Mouse (Mus musculus) urinary bladder, postnatal 10 days (tissue): ENCODE measurements around the gene Tmem258.
"Not testable (repeated sequence)": the region's sequence is repeated elsewhere in the genome, so short reads cannot be mapped to it uniquely, and the experiment has no call there.

Experiments used
- DNase-seq: peaks from one replicate; pipeline ENCODE4 v3.0.0; 2022; ENCODE audit warnings: low spot score

Gene Tmem258

DNA sequence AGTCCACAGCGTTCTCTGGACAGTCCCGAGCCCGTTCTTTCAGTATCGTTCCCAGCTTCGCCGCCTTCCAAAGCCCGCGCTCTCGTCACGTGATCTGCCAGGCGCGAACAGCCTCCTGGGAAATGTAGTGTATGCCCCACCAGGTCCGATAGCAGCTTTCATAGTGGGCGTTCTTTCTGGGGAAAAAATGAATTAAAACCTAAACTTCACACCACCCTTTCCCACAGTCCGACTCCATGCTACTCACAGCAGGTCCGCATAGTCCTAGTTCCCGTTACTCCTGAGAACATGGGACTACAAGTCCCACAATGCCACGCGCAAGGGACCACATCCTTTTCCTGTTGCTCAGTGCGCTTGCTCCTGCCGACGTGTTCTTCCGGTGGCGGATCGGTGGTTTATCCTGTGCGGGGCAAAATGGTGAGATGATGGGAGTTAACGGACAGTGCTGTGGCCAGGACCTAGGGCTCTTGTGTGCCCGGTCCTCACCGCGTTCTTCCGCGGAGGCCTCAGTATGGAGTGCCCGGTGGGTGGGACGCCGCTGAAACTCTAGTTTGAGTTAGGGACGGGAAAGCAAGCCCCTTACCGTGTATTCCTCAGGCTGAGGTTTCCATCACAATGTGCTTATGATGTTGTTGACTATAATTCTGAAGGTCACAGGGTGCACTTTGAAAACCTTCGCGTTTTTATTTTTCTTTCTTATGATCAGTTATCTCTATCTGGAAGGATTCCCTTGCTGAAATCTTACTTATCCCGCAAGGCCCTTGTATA, at the start of gene Tmem258, which contains the start of gene Fen1:
Gene Tmem258 (plus strand): TSS at position 167 of the 768 bp plus-strand sequence.
Gene Fen1 (minus strand): TSS at position 322 of the 768 bp plus-strand sequence.
- peak; percentile 56 for DNase-seq

DNA sequence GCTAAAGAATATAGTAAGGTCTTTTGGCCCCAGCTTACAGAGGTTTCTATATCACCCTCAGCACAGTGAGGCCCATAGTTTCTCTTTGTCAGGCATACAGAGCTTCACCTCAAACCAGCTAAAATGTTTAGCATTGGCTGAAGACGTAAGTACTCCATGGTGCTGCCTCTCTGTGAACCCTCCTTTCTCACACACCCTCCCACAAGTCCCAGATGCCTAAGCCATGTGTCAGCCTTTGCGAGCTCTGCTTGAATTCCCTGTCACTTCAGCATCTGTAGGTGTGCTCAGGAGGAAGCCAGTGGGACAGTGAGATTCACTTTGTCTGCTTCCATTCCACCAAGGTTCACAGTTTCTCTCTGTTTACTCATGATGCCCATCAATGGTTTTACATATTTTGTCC, 46.1 kb upstream of the Tmem258 start:
- no peak for DNase-seq

DNA sequence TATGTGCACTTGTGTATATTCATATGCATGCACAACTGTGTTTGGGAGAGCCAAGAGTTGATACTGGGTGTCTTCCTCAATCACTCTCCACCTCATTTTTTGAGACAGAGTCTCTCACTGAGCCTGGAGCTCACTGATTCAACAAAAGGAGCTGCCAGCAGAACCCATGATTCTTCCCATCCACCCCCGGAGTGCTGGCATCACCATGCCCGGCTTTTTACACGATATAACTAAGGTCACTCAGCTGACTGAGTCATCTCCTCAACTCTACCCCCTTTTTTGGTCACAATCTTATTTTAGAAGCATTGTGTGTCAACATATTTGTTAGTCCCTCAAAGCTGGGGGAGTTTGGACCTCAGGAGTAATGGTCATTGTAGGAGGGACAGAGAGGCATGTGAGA, 39.9 kb upstream of the Tmem258 start:
- no peak for DNase-seq

DNA sequence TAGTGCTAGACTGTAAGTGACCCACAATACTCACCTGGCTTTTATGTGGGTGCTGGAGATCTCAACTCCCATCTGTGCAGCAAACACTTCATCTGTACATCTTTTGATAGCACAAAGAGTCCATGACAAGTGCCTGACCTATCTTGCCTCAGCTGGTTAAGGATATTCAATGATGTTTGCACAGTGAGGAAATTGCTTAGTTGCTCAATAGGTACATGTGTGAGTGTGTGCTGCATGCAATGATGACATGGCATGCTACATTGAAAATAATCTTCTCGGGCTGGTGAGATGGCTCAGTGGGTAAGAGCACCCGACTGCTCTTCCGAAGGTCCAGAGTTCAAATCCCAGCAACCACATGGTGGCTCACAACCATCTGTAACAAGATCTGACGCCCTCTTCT, 37.9 kb upstream of the Tmem258 start:
- DNase-seq: not testable (repeated sequence)

DNA sequence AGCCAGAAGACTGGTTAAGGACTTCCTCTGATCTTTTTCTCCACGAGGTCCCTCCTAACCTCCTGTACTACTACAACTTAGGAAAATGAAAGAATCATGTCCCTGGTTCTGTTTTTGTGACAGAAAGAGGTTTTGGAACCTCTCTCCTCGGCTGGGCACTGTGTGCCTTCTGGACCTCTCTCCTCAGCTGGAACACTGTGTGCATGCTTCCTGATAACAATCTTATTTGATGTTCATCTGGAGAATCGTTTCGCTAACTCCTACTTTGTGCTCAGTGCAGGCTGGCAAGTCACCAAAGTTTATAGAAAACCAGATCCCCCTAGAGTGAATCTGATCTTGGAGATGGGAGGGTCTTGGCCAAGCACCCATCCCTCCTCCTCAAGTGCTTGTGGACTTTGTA, 36.7 kb upstream of the Tmem258 start:
- DNase-seq: no peak

DNA sequence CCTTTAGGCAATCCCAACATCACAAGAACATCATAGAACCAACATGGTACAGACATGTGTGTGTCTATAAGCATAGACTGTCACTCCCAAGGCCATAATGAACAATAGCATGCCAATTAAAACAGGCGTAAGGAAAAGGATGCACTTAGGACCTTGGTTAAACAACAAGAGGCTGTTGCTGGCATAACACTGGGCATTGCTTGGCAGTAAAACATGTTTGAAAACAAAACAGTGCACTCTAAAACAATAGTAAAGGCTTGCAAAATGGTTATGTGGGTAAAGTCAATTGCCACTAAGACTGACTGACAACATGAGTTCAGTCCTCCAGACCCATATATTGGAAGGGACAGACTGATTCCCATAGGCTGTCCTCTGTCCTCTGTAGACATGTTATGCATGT, 35.9 kb upstream of the Tmem258 start:
- no peak for DNase-seq

DNA sequence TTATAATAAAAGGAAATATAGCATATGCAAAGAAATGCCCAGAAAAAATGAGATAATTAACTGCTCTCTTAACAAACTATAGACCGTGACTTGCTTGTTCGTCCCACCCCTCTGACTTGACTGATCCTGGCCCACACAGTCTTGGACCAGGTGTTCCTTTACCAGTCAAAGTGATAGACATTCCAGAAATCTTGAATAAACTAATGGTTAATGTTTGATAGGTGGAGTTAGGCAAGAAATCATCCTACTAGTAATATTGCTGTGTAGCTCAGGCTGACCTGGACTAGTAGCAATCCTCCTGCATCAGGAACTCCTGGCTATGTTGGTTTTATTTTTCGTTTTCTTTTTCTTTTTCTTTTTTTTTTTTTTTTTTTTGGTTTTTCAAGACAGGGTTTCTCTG, 35.4 kb upstream of the Tmem258 start:
- no peak for DNase-seq

DNA sequence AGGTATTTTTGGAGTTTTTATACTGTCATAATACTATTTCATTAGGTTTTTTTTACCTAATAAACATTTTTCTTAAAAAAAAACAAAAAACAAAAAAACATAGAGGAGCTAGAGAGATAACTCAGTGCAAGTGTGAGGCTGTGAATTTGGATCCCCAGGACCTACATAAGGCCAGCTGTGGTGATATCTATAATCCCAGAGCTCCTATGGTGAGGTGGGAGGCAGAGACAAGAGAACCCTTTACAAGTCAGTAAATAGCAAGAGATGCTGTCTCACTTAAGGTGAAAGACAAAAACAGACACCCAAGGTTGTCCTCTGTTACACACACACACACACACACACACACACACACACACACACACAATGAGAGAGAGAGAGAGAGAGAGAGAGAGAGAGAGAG, 34.6 kb upstream of the Tmem258 start:
- DNase-seq: no peak

DNA sequence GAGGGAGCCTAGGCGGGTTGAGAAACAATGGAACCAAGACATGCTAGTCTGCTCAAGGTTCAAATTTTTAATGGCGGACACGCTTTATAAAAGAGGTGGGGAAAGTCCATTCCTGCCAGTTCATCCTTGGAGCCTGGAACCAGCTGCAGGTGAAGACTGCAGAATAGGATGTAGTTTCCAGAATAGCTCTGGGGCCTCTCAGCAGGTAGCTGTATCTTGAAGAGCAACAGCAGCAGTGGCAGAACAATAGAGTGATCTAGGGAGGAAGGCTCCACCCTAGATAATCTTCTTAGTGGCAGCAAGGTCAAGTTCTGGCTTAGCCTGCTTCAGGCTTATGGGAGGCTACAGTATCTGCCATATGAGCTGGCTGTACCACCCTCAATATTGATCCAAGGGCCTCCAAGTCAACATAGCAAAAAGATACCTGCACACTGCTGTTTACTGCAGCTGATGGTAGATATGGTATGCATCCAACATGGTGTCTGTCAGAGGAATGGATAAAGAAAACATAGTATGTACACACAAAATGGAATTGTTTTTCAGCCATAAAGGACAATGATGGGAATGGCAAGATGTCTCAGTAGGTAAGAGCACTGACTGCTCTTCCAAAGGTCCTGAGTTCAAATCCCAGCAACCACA, 34.0 kb upstream of the Tmem258 start:
- DNase-seq: not testable (repeated sequence)

DNA sequence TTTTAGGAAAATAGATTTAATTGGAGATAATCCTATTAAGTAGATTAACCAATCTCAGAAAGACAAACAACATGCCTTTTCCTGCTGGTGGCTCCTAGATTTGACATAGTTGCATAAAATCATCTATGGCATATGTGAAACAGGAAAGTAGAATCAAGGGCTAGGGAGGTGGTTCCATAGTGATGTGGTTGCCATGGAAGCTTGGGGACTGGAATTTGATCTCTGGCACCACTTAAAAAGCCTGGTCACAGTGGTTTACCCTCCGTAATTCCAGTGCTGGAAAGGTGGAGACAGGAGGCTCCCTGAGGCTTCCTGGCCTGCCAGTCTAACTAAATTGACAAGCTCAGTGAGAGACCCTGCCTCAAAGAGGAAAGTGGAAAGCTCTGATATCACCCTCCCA, 33.3 kb upstream of the Tmem258 start:
- no peak for DNase-seq

DNA sequence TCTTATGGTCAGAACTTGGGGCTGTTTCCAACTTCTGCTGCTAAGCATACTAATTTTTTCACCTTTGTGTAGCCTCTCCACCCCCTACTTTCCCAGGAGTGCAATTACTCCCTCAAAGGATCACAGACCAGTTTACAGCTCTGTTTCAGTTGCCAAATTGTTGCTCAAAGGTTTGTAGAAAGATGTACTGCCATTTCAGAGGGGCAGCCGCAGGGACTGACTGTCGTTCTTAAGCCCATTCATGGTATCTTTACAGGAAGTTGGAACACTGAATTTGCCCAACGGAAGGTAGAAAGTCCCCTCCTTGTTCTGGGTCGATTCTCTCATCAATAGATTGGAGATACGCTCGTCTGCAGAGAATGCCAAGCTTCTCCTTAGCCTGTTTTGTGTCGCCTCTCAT, 32.5 kb upstream of the Tmem258 start:
- no peak for DNase-seq

DNA sequence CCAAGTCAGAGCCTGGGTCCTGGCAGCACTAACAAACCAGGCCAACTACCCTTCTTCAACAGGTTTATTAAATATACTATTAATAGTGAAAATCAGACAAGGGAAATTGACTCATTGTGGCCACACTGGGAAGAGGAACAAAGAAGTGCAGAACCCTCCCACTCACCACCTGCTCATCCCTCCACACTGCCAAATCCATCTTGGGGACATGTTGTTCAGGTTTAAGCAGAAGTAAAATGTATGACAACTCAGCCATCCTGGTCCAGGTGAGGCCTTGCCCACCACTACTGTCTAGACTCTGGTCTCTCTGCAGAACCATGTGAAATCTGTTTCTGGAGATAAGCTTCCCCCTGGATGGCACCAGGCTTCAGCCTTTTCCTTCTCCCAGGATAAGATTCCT, 32.0 kb upstream of the Tmem258 start:
- DNase-seq: no peak

DNA sequence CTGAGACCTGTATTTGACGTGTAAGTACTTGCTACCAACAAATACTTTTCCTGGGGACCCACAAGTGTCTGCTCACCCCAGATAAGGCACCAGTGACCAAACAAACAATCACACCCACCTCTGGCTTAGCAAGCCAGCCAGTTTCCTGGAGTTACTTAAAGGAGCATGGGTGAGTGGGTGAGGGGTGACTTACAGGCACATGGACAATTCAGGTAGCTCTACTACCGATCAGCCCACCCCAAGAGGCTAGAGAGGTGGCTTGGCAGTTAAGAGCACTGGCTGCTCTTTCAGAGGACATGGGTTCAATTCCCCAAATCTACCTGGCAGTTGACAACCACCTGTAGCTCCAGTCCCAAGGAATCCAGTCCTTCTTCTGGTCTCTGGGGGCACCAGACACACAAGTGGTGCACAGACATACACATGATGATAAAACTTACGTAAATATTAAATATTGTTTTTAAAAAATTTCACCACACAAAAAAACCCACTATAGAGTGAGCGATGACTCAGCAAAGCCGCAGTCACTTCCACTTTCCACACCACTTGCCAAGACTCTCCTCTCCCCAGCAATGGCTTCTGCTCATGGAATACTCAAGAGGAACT, 30.6 kb upstream of the Tmem258 start:
- no peak for DNase-seq

DNA sequence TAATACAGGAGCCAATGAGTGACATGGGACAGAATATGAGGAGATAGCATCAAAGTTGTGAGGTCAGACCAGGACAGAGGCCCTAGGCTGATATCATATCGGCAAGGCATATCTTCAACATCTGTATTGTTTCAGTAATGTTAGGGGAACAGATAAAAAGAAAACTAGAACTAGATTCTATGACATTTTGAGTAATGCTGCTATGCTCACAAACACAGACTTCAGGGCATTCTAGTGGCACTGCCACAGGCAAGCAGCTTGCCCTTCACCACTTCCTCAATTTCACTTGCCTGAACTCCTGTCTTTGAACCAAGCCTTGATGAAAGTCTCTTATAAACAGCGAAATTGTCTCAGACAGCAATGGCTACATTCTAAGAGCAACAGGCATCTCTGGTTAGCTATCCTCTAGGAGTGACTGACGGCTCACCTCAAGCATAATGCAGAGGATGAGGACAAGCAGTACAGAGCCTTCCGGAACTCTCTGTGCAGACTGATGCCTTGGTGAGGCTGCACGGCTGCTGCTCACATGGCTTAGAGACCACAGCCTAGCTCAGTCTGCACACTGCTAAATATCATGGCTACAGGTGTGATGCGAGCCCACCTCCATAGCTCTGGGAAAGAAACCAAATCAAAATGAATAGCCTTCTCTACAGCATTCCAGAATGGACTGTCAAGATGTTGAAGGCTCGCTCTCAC, 29.8 kb upstream of the Tmem258 start:
- DNase-seq: no peak

DNA sequence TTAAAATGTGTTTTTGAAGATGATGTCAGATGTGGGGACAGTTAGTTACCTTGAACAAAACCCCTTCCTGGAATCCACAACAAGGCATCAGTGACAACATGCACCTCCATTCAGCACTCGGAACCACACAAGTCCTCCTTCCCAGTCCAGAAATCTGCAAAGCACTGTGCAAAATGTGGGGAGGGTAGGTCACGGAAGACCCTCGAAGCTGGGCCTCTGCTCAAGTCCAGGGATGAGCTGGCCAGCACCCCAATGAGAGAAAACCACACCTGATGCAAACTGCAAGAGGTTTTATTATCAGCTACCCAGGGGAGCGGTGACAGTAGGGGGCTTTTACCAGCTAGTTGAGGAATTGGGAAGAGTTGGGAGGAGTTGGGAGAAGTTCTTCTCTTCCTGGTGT, 28.9 kb upstream of the Tmem258 start:
- DNase-seq: no peak

DNA sequence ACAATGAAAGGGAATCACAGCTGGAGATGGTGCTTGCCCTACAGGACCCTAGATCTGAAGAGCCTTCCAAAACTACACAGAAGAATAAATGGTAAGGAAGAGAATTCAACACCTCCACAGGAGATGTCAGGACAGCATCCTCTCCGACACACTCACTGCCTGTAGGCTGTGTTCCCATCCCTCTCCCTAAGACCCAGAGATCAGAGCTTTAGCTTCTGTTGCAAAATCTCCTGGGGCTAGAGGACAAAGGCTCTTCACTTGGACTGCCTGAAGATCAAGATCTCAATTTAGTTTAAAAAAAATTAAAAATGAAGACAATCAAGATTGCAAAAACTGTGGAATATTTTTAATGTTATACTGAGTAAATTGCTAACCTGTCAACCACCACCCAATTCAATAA, 27.3 kb upstream of the Tmem258 start:
- DNase-seq: no peak

DNA sequence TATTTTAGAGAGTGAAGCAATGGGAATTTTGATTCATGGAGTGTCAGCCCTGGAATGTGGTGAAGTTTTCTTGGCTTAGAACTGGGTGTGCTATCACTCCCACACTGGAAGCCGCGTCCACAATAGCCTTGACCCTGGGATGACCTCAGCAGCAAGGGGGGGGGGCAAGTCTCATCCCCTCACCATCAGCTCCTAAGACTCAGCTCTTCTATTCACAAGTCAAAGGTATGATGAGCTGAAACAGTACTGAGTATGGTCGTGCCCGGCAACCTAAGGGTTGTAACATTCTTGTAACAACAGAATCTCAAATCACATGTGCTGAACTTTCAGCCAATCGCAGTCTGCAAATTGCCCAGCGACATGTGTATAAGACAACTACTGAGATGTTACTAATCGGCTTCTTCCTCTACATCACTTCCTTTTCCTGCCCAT, 26.9 kb upstream of the Tmem258 start:
- DNase-seq: no peak

DNA sequence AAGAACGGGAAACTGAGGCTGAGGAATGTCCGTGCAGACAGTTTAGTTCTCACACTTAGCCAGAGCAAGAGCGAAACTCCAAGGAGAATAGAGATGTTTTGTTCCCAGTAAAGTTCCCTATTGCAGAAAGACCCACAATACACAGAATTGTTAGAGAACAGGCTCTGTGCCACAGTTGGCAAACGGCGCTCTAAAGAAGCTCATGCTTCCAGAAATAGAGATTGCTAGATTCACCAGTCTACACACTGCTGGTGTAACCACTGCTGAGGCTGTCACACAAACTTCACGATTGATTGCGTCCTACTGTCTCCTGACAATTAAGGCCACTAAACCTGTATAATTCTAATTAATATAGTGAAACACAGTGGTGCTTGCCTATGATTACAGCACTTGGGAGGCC, 22.6 kb upstream of the Tmem258 start:
- DNase-seq: no peak

DNA sequence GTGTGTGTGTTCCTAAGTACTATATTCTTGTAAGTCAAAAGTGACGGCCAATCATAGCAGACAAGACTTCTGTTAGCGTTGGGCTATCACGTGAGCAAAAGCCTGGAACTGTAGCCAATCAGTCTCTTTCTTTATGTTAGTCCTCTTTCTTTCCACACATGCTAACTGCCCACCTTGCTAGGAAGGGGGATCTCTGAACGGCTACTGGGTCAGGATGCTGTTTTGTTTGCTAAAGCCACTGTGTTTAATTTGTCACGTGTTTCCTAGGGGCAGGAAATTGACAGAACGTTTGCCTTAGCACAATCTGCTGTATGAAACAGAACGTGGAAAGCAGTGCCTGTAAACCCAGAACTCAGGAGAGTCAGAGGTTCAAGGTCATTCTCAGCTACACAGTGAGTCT, 21.7 kb upstream of the Tmem258 start:
- DNase-seq: no peak

DNA sequence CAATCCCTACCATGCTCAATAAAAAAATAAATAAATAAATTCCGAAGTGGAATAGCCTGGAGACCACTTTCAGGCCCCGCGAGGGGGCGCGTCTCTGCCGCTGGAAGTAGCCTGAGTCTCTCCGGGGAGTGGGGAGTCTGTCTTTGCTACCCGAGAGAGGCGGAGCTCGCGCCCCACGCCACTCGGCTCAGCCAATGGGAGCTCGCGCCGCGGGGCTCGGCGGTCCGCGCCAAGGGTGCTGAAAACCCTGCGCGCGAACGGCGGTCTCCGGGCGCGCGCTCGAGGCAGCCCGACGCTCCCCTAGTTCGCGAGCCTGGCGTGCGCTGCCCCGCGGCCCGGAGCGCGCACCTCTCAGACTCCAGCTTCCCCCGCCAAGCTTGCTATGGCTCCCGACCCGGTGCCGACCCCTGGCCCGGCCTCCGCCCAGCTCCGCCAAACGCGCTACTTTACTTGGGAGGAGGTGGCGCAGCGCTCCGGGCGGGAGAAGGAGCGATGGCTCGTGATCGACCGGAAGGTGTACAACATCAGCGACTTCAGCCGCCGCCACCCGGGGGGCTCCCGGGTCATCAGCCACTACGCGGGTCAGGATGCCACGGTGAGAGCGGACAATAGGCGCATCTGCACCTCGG, 21.0 kb upstream of the Tmem258 start, which contains the start of gene Fads1:
Gene Fads1 (plus strand): TSS at position 219 of the 629 bp plus-strand sequence.
- peak; percentile 76 for DNase-seq

DNA sequence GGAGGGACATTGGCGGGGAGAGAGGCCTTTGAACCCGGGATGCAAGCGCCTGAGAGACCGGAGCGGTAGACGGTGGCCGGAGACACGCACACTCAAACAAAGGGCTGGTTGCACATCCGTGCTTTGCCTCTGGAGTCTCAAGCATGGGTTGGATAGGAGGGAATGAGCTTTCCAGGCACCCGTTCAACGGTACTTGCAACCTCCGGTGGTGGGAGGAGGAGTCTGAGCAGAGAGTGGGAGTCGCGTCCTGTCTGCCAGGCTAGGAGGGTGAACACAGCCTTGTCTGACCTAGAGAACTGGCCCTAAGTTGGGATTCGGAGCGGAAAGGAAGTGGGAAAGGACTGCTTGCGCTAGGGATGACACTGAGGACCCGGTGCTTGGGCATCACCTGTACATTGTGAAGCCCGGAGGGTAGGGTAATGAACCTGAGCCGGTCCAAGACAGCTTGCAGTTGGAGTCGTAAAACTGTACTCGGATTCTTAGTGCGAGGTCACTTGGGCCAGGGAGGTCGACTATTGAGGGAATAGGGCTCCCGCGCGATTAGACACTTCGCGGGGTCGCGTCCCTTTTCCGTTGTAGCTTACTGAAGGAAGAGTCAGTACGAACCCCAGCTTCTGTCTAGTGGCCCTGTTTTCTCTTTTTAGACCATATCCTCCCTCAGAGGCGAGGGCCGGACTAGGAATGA, 20.4 kb upstream of the Tmem258 start:
- no peak for DNase-seq

DNA sequence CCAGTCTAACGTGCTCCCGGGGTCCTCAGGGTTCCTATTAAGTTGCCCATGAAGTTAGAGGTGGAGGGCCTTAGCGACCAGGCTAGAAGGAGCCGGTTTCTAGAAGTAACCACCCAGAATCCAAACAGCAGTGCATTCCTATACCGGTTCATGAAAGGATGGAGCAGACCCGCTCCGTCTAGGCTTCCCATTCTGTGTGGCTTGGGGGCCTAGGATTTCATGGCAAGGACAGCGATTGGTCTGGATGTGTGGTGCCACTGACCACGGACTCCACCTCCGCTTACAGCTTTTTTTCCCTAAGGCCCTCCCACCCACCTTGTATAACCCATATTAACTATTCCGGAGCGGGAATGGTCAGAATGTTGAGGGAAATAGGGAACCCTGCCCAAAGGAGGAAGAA, 19.7 kb upstream of the Tmem258 start:
- no peak for DNase-seq
